Mouse (Mus musculus) right cerebral cortex, postnatal 25 days (tissue): ENCODE measurements around the gene Olfr1393.

Experiments
- DNase-seq: peaks from one replicate; pipeline ENCODE4 v3.0.0; 2022

Gene Olfr1393

GRCm38 (mm10) chr11:49326726-49327125 lies 48.6 kb downstream of the Olfr1393 start:
- no peak for DNase-seq

GRCm38 (mm10) chr11:49329686-49330085 lies 51.6 kb downstream of the Olfr1393 start:
- no peak for DNase-seq
